Mouse (Mus musculus) retina, postnatal 1 day (tissue): ENCODE results near the gene Ccdc43.
"Not testable (repeated sequence)": the region's sequence is repeated elsewhere in the genome, so short reads cannot be mapped to it uniquely, and the experiment has no call there.

Source experiments
- DNase-seq: peaks from one replicate; pipeline ENCODE4 v3.0.0-alpha.2; 2012

Ccdc43 gene

GRCm38 (mm10) chr11:102697338-102698017, at the start of gene Ccdc43:
Gene Ccdc43, minus strand, starts transcription at chr11:102697782.
- peak; percentile 91 for DNase-seq

GRCm38 (mm10) chr11:102744746-102745145, 47.2 kb upstream of the Ccdc43 start:
- no peak for DNase-seq

- DNase-seq, result no peak
Observed at GRCm38 (mm10) chr11:102742843-102743242, 45.3 kb upstream of the Ccdc43 start.

- DNase-seq, result peak; percentile 53
Observed at GRCm38 (mm10) chr11:102742066-102742465, 44.5 kb upstream of the Ccdc43 start.

- DNase-seq, result peak; percentile 77
Observed at GRCm38 (mm10) chr11:102741129-102741950, 43.8 kb upstream of the Ccdc43 start.

- DNase-seq, result no peak
Observed at GRCm38 (mm10) chr11:102740634-102741033, 43.1 kb upstream of the Ccdc43 start.

- DNase-seq, result peak; percentile 91
Observed at GRCm38 (mm10) chr11:102739278-102739966, 41.8 kb upstream of the Ccdc43 start.

- DNase-seq, result no peak
Observed at GRCm38 (mm10) chr11:102738046-102738445, 40.5 kb upstream of the Ccdc43 start.

- no peak for DNase-seq
Observed at GRCm38 (mm10) chr11:102734961-102735360, 37.4 kb upstream of the Ccdc43 start.

- DNase-seq, result no peak
Observed at GRCm38 (mm10) chr11:102733146-102733545, 35.6 kb upstream of the Ccdc43 start.

- no peak for DNase-seq
Observed at GRCm38 (mm10) chr11:102731366-102731765, 33.8 kb upstream of the Ccdc43 start.

- no peak for DNase-seq
Observed at GRCm38 (mm10) chr11:102729835-102730234, 32.3 kb upstream of the Ccdc43 start.

GRCm38 (mm10) chr11:102728614-102729013, 31.0 kb upstream of the Ccdc43 start:
- DNase-seq, result peak; percentile 86

- peak; percentile 49 for DNase-seq
Observed at GRCm38 (mm10) chr11:102725574-102725973, 28.0 kb upstream of the Ccdc43 start.

GRCm38 (mm10) chr11:102716135-102716534, 18.6 kb upstream of the Ccdc43 start:
- no peak for DNase-seq

GRCm38 (mm10) chr11:102714578-102714977, 17.0 kb upstream of the Ccdc43 start:
- not testable (repeated sequence) for DNase-seq

- no peak for DNase-seq
Observed at GRCm38 (mm10) chr11:102712411-102712810, 14.8 kb upstream of the Ccdc43 start.

- DNase-seq, result not testable (repeated sequence)
Observed at GRCm38 (mm10) chr11:102702206-102702605, 4.6 kb upstream of the Ccdc43 start.

- DNase-seq, result no peak
Observed at GRCm38 (mm10) chr11:102698018-102698476, 465 bp upstream of the Ccdc43 start.

GRCm38 (mm10) chr11:102695289-102695688, 2.3 kb downstream of the Ccdc43 start:
- DNase-seq, result no peak

GRCm38 (mm10) chr11:102690162-102690561, 7.4 kb downstream of the Ccdc43 start:
- DNase-seq, result peak; percentile 84

GRCm38 (mm10) chr11:102665637-102666435, 31.7 kb downstream of the Ccdc43 start:
- peak; percentile 7 for DNase-seq
